Mouse (Mus musculus) intestine, embryonic 14.5 days (tissue): ENCODE data around the gene Pik3cd. TPM values are rescaled to one million over a fixed set of nuclear protein-coding genes. Genes with fewer than 3 reads are reported as not detected.
A peak's percentile ranks its signal among the peaks of the same experiment; 100 is the strongest.

Experiments used
- ATAC-seq: fragments of 200-750 bp; cut with Nextera tagmentation; replicated peaks from 2 replicates; pipeline ENCODE4 v1.8.0; 2017; ENCODE audit warnings: low read depth, moderate number of reproducible peaks, moderate TSS enrichment, moderate library complexity; ENCODE audit not compliant: low FRiP score, low TSS enrichment
- DNase-seq: peaks from one replicate; pipeline ENCODE4 v3.0.0-alpha.2; 2018; ENCODE audit warnings: low spot score
- H3K27ac ChIP-seq: fragments of 300-500 bp; sonication (generic); 2 replicates; pipeline ENCODE4 v1.5.1; 2014; ENCODE audit warnings: low read depth, mild to moderate bottlenecking, control low read depth
- H3K27me3 ChIP-seq: fragments of 300-500 bp; sonication (generic); replicated peaks from 2 replicates; pipeline ENCODE4 v1.6.1; 2014; ENCODE audit warnings: low read length, control low read depth; ENCODE audit not compliant: control insufficient read depth, insufficient read depth
- H3K36me3 ChIP-seq: fragments of 300-500 bp; sonication (generic); 2 replicates; pipeline ENCODE4 v1.6.1; 2014; ENCODE audit warnings: low read length, control low read depth; ENCODE audit not compliant: control insufficient read depth, insufficient read depth
- H3K4me1 ChIP-seq: fragments of 300-500 bp; sonication (generic); replicated peaks from 2 replicates; pipeline ENCODE4 v1.6.1; 2014; ENCODE audit warnings: low read length, control low read depth, mixed read lengths; ENCODE audit not compliant: control insufficient read depth, insufficient read depth
- H3K4me2 ChIP-seq: fragments of 300-500 bp; sonication (generic); 2 replicates; pipeline ENCODE4 v1.6.1; 2014; ENCODE audit warnings: low read length
- H3K4me3 ChIP-seq: fragments of 300-500 bp; sonication (generic); 2 replicates; pipeline ENCODE4 v1.5.1; 2014; ENCODE audit warnings: low read depth, low read length, control low read depth, mixed read lengths
- H3K9ac ChIP-seq: fragments of 300-500 bp; sonication (generic); 2 replicates; pipeline ENCODE4 v1.6.1; 2014; ENCODE audit warnings: mild to moderate bottlenecking, low read length
- H3K9me3 ChIP-seq: fragments of 300-500 bp; sonication (generic); 2 replicates; pipeline ENCODE4 v1.6.1; 2016; ENCODE audit warnings: low read length, control low read depth; ENCODE audit not compliant: control insufficient read depth
- WGBS: fragments of 180-500 bp; shearing (Covaris S2); extraction: QIAGEN DNeasy Blood & Tissue Kit; methylation state at CpG from one replicate; pipeline ENCODE4 v1.1.7; 2014; 5-methylcytosine and 5-hydroxymethylcytosine counted together
- polyA plus RNA-seq: library from polyadenylated mRNA; unstranded; fragments of >200 nt; fragmentation: Nextera tagmentation; extraction: Ambion mirVana; gene quantifications from 2 replicates; pipeline ENCODE4 v1.2.1, GENCODE M21; 2014

The Pik3cd gene
- polyA plus RNA-seq, 1 experiment from 2014 or later: 5.2 TPM

GRCm38 (mm10) chr4:149684841-149685623 is 17.3 kb downstream of the Pik3cd start:
- H3K27ac ChIP-seq: no peak overlapping the region
- H3K4me1 ChIP-seq: no peaks in the 10 kb centered on the region
- no peaks in the 10 kb centered on the region for H3K27me3 ChIP-seq
- no peaks in the 10 kb centered on the region for H3K36me3 ChIP-seq
- H3K9me3 ChIP-seq: no peaks in the 10 kb centered on the region
- no peak overlapping the region for H3K9ac ChIP-seq
- DNase-seq: no peak
- no peak for ATAC-seq
- H3K4me2 ChIP-seq: no peak overlapping the region
- no peak overlapping the region for H3K4me3 ChIP-seq
- WGBS: 62% methylated on average over 11 of the region's 11 CpGs

GRCm38 (mm10) chr4:149683875-149684274 is 18.5 kb downstream of the Pik3cd start:
- no peak overlapping the region for H3K4me2 ChIP-seq
- 17% methylated on average over 7 of the region's 7 CpGs for WGBS
- ATAC-seq: 0 out of 2 replicates have a peak, but pooled peaks have one; percentile 43
- H3K4me3 ChIP-seq: no peak overlapping the region
- H3K27me3 ChIP-seq: no peaks in the 10 kb centered on the region
- no peak overlapping the region for H3K27ac ChIP-seq
- H3K4me1 ChIP-seq: no peaks in the 10 kb centered on the region
- no peaks in the 10 kb centered on the region for H3K36me3 ChIP-seq
- H3K9ac ChIP-seq: no peak overlapping the region
- H3K9me3 ChIP-seq: no peaks in the 10 kb centered on the region
- peak; percentile 54 for DNase-seq

GRCm38 (mm10) chr4:149679056-149679770 is 23.2 kb downstream of the Pik3cd start:
- H3K9me3 ChIP-seq: no peaks in the 10 kb centered on the region
- DNase-seq: no peak
- peaks cover 16% of the 10 kb centered on the region for H3K27me3 ChIP-seq
- no peak overlapping the region for H3K9ac ChIP-seq
- no peak overlapping the region for H3K4me2 ChIP-seq
- ATAC-seq: no peak
- 53% methylated on average over 11 of the region's 11 CpGs for WGBS
- H3K4me3 ChIP-seq: no peak overlapping the region
- H3K27ac ChIP-seq: no peak overlapping the region
- no peaks in the 10 kb centered on the region for H3K36me3 ChIP-seq
- H3K4me1 ChIP-seq: 0 out of 2 replicates have a peak, but pooled peaks cover 4% of the 10 kb centered on the region

GRCm38 (mm10) chr4:149678006-149678405 is 24.4 kb downstream of the Pik3cd start:
- DNase-seq (no peak), ATAC-seq (no peak)
- no peak overlapping the region for H3K4me3 ChIP-seq
- H3K27ac ChIP-seq: no peak overlapping the region
- 42% methylated on average over 1 of the region's 1 CpGs for WGBS
- peaks cover 22% of the 10 kb centered on the region for H3K27me3 ChIP-seq
- no peaks in the 10 kb centered on the region for H3K36me3 ChIP-seq
- H3K9ac ChIP-seq: no peak overlapping the region
- H3K4me1 ChIP-seq: 0 out of 2 replicates have a peak, but pooled peaks cover 4% of the 10 kb centered on the region
- no peaks in the 10 kb centered on the region for H3K9me3 ChIP-seq
- no peak overlapping the region for H3K4me2 ChIP-seq

- H3K9me3 ChIP-seq: no peaks in the 10 kb centered on the region
- 0 out of 2 replicates have a peak, but pooled peaks cover 4% of the 10 kb centered on the region for H3K4me1 ChIP-seq
- peak overlapping the region; percentile 29 for H3K9ac ChIP-seq
- H3K27me3 ChIP-seq: peaks cover 22% of the 10 kb centered on the region
- ATAC-seq: peak; percentile 95
- peak; percentile 85 for DNase-seq
- H3K4me2 ChIP-seq: peak overlapping the region; percentile 90
- 1% methylated on average over 52 of the region's 60 CpGs for WGBS
- H3K27ac ChIP-seq: no peak overlapping the region
- no peaks in the 10 kb centered on the region for H3K36me3 ChIP-seq
- peak overlapping the region; percentile 53 for H3K4me3 ChIP-seq
Observed at GRCm38 (mm10) chr4:149675378-149676261, 26.8 kb downstream of the Pik3cd start.

GRCm38 (mm10) chr4:149674814-149675377 is 27.5 kb downstream of the Pik3cd start:
- no peak for ATAC-seq
- Histone ChIP-seq H3K36me3 (no peaks in the 10 kb centered on the region), H3K27me3 (peaks cover 22% of the 10 kb centered on the region), H3K4me2 (peak overlapping the region; percentile 90), H3K4me1 (0 out of 2 replicates have a peak, but pooled peaks cover 4% of the 10 kb centered on the region), H3K9me3 (no peaks in the 10 kb centered on the region), H3K9ac (peak overlapping the region; percentile 29; the same call in 1 of the 2 replicates), H3K4me3 (peak overlapping the region; percentile 53), H3K27ac (no peak overlapping the region)
- 8% methylated on average over 8 of the region's 8 CpGs for WGBS
- DNase-seq: no peak

GRCm38 (mm10) chr4:149672747-149673146 is 29.6 kb downstream of the Pik3cd start:
- WGBS: 94% methylated on average over 5 of the region's 5 CpGs
- Histone ChIP-seq H3K4me2 (no peak overlapping the region), H3K9ac (no peak overlapping the region), H3K27me3 (peaks cover 22% of the 10 kb centered on the region), H3K4me3 (no peak overlapping the region), H3K9me3 (no peaks in the 10 kb centered on the region), H3K27ac (no peak overlapping the region), H3K4me1 (0 out of 2 replicates have a peak, but pooled peaks cover 4% of the 10 kb centered on the region), H3K36me3 (no peaks in the 10 kb centered on the region)
- ATAC-seq (no peak), DNase-seq (no peak)

GRCm38 (mm10) chr4:149671175-149671574 is 31.2 kb downstream of the Pik3cd start:
- no peak for DNase-seq
- no peak overlapping the region for H3K4me2 ChIP-seq
- no peak overlapping the region for H3K9ac ChIP-seq
- no peaks in the 10 kb centered on the region for H3K36me3 ChIP-seq
- 0 out of 2 replicates have a peak, but pooled peaks cover 1% of the 10 kb centered on the region for H3K4me1 ChIP-seq
- no peak overlapping the region for H3K27ac ChIP-seq
- 98% methylated on average over 6 of the region's 6 CpGs for WGBS
- H3K9me3 ChIP-seq: no peaks in the 10 kb centered on the region
- no peak overlapping the region for H3K4me3 ChIP-seq
- H3K27me3 ChIP-seq: peaks cover 22% of the 10 kb centered on the region
- ATAC-seq: no peak
